Mouse (Mus musculus): Measurements from ENCODE around the gene Cttnbp2nl. TPM values are rescaled to one million over a fixed set of nuclear protein-coding genes. Genes with fewer than 3 reads are reported as not detected.

The Cttnbp2nl gene
- polyA plus RNA-seq, 1 experiment from 2014 or later, result 44.3 TPM

- WGBS, result 79% methylated on average over 6 of the region's 6 CpGs
- Histone ChIP-seq H3K27ac (replicated peaks; ENCODE audit: low read depth, low read length) (no peak overlapping the region), H3K27me3 (ENCODE audit: control insufficient read depth, insufficient read depth, low read length) (no peaks in the 10 kb centered on the region), H3K9me3 (replicated peaks; ENCODE audit: control insufficient read depth, low read length) (no peaks in the 10 kb centered on the region), H3K4me3 (ENCODE audit: low read depth, low read length) (no peak overlapping the region), H3K9ac (replicated peaks; ENCODE audit: low read length) (no peak overlapping the region), H3K36me3 (replicated peaks; ENCODE audit: control insufficient read depth, insufficient read depth, low read depth, low read length) (no peaks in the 10 kb centered on the region), H3K4me1 (ENCODE audit: control insufficient read depth, insufficient read depth, low read length) (no peaks in the 10 kb centered on the region), H3K4me2 (ENCODE audit: low read depth, low read length) (no peak overlapping the region)
- no peak for ATAC-seq (replicated peaks; ENCODE audit: insufficient number of reproducible peaks, low FRiP score, low TSS enrichment, low read depth)
- DNase-seq (ENCODE audit: low spot score), result no peak
Observed at GRCm38 (mm10) chr3:105018783-105019105, 34.2 kb downstream of the Cttnbp2nl start.

DNA sequence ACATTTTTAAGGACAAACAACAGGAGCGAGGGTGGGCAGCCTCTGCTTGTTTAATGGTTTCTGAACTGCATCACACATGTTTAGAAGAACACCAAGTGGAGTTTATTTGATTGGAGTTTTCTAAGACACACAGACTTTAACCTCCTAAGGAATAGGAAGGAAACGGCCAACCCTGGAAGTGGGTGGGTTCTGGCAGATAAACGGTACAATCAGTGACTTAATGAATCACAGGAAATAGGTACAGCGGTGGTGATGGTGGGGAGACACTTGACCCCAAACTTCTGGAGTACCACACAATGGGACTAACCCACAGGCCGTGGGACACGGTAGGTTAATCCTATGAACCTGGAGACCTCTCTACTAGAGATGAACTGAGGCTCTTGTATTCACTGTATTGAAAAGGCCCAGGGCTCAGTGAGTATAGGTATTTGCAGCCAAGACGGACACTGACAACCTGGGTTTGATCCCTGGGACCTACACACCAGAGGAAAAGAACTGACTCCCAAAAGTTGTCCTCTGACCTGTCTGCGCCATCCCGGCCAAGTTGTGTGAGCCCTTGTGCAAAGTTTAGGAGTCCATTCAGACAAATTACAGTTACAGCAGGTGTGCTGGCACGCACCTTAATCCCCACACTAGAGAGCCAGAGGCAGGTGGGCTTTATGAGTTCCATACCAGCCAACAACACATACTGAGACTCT lies 34.7 kb downstream of the Cttnbp2nl start:
- DNase-seq (ENCODE audit: low spot score) (no peak), ATAC-seq (replicated peaks; ENCODE audit: insufficient number of reproducible peaks, low FRiP score, low TSS enrichment, low read depth) (no peak)
- WGBS, result 80% methylated on average over 10 of the region's 10 CpGs
- no peaks in the 10 kb centered on the region for H3K4me1 ChIP-seq (ENCODE audit: control insufficient read depth, insufficient read depth, low read length)
- no peak overlapping the region for H3K27ac ChIP-seq (replicated peaks; ENCODE audit: low read depth, low read length)
- H3K9ac ChIP-seq (replicated peaks; ENCODE audit: low read length), result no peak overlapping the region
- H3K27me3 ChIP-seq (ENCODE audit: control insufficient read depth, insufficient read depth, low read length), result no peaks in the 10 kb centered on the region
- H3K9me3 ChIP-seq (replicated peaks; ENCODE audit: control insufficient read depth, low read length), result no peaks in the 10 kb centered on the region
- H3K4me2 ChIP-seq (ENCODE audit: low read depth, low read length), result no peak overlapping the region
- no peaks in the 10 kb centered on the region for H3K36me3 ChIP-seq (replicated peaks; ENCODE audit: control insufficient read depth, insufficient read depth, low read depth, low read length)
- H3K4me3 ChIP-seq (ENCODE audit: low read depth, low read length), result no peak overlapping the region

DNA sequence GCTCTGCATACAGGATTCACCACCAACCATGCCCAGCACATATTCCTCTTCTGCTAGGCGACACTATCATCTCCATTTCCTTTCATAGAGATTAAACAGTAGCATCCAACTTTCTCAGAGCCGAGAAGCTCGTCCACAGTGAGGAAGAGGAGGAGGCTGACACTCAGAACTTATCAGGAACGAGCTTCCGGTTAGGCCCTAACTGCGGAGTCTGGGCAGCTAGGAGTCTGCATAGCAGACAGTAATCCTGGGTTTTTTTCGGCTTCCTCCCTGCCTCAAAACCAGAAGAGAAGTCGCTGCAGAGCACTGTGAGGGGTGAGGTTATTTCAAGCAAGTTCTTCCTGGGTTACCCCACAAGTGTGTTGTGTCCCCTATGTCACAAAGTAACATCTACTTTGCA lies 35.6 kb downstream of the Cttnbp2nl start:
- no peak overlapping the region for H3K27ac ChIP-seq (replicated peaks; ENCODE audit: low read depth, low read length)
- H3K4me1 ChIP-seq (ENCODE audit: control insufficient read depth, insufficient read depth, low read length), result no peaks in the 10 kb centered on the region
- no peaks in the 10 kb centered on the region for H3K9me3 ChIP-seq (replicated peaks; ENCODE audit: control insufficient read depth, low read length)
- H3K27me3 ChIP-seq (ENCODE audit: control insufficient read depth, insufficient read depth, low read length), result no peaks in the 10 kb centered on the region
- H3K4me2 ChIP-seq (ENCODE audit: low read depth, low read length), result no peak overlapping the region
- DNase-seq (ENCODE audit: low spot score) (no peak), ATAC-seq (replicated peaks; ENCODE audit: insufficient number of reproducible peaks, low FRiP score, low TSS enrichment, low read depth) (no peak)
- H3K4me3 ChIP-seq (ENCODE audit: low read depth, low read length), result no peak overlapping the region
- no peaks in the 10 kb centered on the region for H3K36me3 ChIP-seq (replicated peaks; ENCODE audit: control insufficient read depth, insufficient read depth, low read depth, low read length)
- WGBS, result 83% methylated on average over 8 of the region's 8 CpGs
- no peak overlapping the region for H3K9ac ChIP-seq (replicated peaks; ENCODE audit: low read length)

DNA sequence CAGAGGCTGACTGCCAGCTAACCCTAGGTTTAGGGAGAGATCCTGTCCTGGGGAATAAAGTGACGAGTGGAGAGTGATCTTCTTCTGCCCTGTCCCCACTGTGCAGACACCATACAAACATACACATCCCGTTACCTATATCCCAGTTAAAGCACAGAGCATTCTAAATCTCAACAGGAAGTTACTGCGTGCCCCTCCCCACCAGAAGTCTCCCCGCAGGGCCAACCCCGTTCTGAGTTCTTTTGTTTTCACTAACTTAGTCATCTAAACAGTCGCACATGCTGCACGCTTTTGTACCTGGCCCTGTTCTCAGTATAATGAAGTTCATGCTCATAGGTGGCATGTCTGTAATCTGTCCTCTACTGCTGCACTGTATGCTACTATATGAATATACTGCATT lies 36.7 kb downstream of the Cttnbp2nl start:
- H3K4me3 ChIP-seq (ENCODE audit: low read depth, low read length), result no peak overlapping the region
- DNase-seq (ENCODE audit: low spot score) (no peak), ATAC-seq (replicated peaks; ENCODE audit: insufficient number of reproducible peaks, low FRiP score, low TSS enrichment, low read depth) (no peak)
- no peak overlapping the region for H3K27ac ChIP-seq (replicated peaks; ENCODE audit: low read depth, low read length)
- WGBS, result 76% methylated on average over 7 of the region's 7 CpGs
- no peak overlapping the region for H3K9ac ChIP-seq (replicated peaks; ENCODE audit: low read length)
- H3K36me3 ChIP-seq (replicated peaks; ENCODE audit: control insufficient read depth, insufficient read depth, low read depth, low read length), result no peaks in the 10 kb centered on the region
- H3K27me3 ChIP-seq (ENCODE audit: control insufficient read depth, insufficient read depth, low read length), result no peaks in the 10 kb centered on the region
- no peak overlapping the region for H3K4me2 ChIP-seq (ENCODE audit: low read depth, low read length)
- H3K4me1 ChIP-seq (ENCODE audit: control insufficient read depth, insufficient read depth, low read length), result no peaks in the 10 kb centered on the region
- H3K9me3 ChIP-seq (replicated peaks; ENCODE audit: control insufficient read depth, low read length), result no peaks in the 10 kb centered on the region

- ATAC-seq (replicated peaks; ENCODE audit: insufficient number of reproducible peaks, low FRiP score, low TSS enrichment, low read depth), result no peak
- Histone ChIP-seq H3K27me3 (ENCODE audit: control insufficient read depth, insufficient read depth, low read length) (no peaks in the 10 kb centered on the region), H3K36me3 (replicated peaks; ENCODE audit: control insufficient read depth, insufficient read depth, low read depth, low read length) (peaks cover 4% of the 10 kb centered on the region), H3K9me3 (replicated peaks; ENCODE audit: control insufficient read depth, low read length) (no peaks in the 10 kb centered on the region), H3K4me2 (ENCODE audit: low read depth, low read length) (no peak overlapping the region), H3K4me3 (ENCODE audit: low read depth, low read length) (no peak overlapping the region), H3K9ac (replicated peaks; ENCODE audit: low read length) (no peak overlapping the region), H3K27ac (replicated peaks; ENCODE audit: low read depth, low read length) (no peak overlapping the region), H3K4me1 (ENCODE audit: control insufficient read depth, insufficient read depth, low read length) (no peaks in the 10 kb centered on the region)
- DNase-seq (ENCODE audit: low spot score), result no peak
- WGBS, result 79% methylated on average over 2 of the region's 2 CpGs
Observed at GRCm38 (mm10) chr3:105014908-105015307, 38.0 kb downstream of the Cttnbp2nl start.

DNA sequence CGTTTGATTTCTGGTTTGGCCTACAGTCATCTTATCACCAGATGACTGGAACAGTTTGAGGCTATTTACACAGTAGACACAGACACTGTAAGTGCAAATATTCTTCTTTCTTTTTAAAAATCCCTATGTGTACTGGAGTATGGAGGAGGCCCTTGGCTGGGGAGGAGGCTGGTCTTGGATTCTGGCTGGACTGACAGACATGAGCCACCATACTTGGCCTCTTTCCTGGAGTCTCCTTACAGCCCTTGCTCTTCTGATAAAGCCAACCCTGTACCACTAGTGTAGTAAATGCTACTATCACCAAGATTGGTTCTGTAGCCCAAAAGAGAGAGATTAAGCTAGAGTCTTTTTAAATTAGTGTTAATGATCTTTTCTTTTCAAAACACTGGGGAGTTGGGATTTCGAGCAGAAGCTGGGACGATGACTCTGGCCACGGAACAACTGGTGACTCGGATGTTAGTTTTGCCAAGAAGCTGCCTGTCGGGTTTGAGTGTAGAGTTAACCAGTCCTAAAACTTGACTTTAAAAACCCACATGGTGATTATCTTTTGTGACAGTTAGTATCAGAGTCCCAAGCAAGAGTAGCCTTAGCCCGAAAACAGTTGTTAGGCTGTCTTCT lies 40.1 kb downstream of the Cttnbp2nl start:
- no peak overlapping the region for H3K4me2 ChIP-seq (ENCODE audit: low read depth, low read length)
- ATAC-seq (replicated peaks; ENCODE audit: insufficient number of reproducible peaks, low FRiP score, low TSS enrichment, low read depth) (no peak), DNase-seq (ENCODE audit: low spot score) (no peak)
- H3K27me3 ChIP-seq (ENCODE audit: control insufficient read depth, insufficient read depth, low read length), result no peaks in the 10 kb centered on the region
- H3K27ac ChIP-seq (replicated peaks; ENCODE audit: low read depth, low read length), result no peak overlapping the region
- peaks cover 7% of the 10 kb centered on the region for H3K36me3 ChIP-seq (replicated peaks; ENCODE audit: control insufficient read depth, insufficient read depth, low read depth, low read length)
- H3K9ac ChIP-seq (replicated peaks; ENCODE audit: low read length), result no peak overlapping the region
- no peaks in the 10 kb centered on the region for H3K4me1 ChIP-seq (ENCODE audit: control insufficient read depth, insufficient read depth, low read length)
- no peaks in the 10 kb centered on the region for H3K9me3 ChIP-seq (replicated peaks; ENCODE audit: control insufficient read depth, low read length)
- WGBS, result 96% methylated on average over 7 of the region's 7 CpGs
- no peak overlapping the region for H3K4me3 ChIP-seq (ENCODE audit: low read depth, low read length)

DNA sequence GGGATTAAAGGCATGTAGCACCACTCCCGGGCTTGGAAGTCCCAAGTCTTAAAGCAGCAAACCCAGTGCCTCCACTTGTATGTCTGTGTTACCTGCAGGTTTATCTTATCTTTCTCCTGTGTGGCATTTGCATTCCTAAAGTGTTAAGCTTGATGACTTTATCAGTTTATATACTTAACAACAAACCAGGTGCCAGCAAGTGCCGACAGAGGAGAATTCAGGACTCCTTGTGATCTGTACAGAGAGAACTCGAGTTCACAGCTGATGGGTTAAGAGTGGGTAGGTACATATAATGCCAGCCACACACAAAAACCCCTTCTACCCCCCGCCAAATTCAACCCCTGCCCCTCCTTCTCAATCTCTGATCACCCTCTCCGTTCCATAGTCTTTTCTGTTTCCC lies 41.1 kb downstream of the Cttnbp2nl start:
- Histone ChIP-seq H3K27ac (replicated peaks; ENCODE audit: low read depth, low read length) (no peak overlapping the region), H3K4me1 (ENCODE audit: control insufficient read depth, insufficient read depth, low read length) (no peaks in the 10 kb centered on the region), H3K4me3 (ENCODE audit: low read depth, low read length) (no peak overlapping the region), H3K9me3 (replicated peaks; ENCODE audit: control insufficient read depth, low read length) (no peaks in the 10 kb centered on the region), H3K36me3 (replicated peaks; ENCODE audit: control insufficient read depth, insufficient read depth, low read depth, low read length) (peaks cover 7% of the 10 kb centered on the region), H3K27me3 (ENCODE audit: control insufficient read depth, insufficient read depth, low read length) (no peaks in the 10 kb centered on the region), H3K9ac (replicated peaks; ENCODE audit: low read length) (no peak overlapping the region), H3K4me2 (ENCODE audit: low read depth, low read length) (no peak overlapping the region)
- 92% methylated on average over 5 of the region's 5 CpGs for WGBS
- DNase-seq (ENCODE audit: low spot score) (no peak), ATAC-seq (replicated peaks; ENCODE audit: insufficient number of reproducible peaks, low FRiP score, low TSS enrichment, low read depth) (no peak)

DNA sequence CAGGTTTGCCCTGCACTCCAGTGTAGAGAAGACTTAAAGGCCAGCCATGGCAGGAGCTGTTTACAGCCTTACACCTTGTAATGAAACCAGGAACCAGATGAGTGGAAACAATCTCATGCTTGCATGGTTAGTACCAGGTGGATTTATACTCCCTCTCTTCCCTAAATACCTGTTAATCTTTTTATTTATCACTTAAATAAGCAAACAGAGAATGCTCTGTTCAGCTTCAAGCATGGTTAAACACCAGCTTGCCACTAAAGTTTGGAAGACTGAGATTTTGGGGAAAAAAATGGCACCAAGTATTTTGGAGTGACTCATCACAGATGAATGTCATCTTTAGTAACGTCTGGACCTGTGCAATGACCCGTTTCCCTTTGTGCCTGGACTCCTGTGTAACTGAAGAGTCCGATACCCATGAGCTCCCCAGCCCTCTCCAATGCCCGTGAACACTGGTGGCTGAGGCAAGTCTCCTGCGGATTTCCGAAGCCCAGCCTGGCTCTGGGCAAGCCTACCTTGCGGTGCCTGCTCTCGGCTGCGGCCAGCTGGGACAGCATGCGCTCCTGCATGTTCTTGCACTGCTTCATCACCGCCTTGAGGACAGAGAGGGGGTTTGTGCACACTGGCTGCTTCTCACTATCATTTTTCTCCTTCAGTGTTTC lies 42.1 kb downstream of the Cttnbp2nl start:
- H3K27me3 ChIP-seq (ENCODE audit: control insufficient read depth, insufficient read depth, low read length), result no peaks in the 10 kb centered on the region
- no peak for DNase-seq (ENCODE audit: low spot score)
- WGBS, result 89% methylated on average over 11 of the region's 11 CpGs
- H3K36me3 ChIP-seq (replicated peaks; ENCODE audit: control insufficient read depth, insufficient read depth, low read depth, low read length), result peaks cover 7% of the 10 kb centered on the region
- H3K4me3 ChIP-seq (ENCODE audit: low read depth, low read length), result no peak overlapping the region
- no peak overlapping the region for H3K9ac ChIP-seq (replicated peaks; ENCODE audit: low read length)
- no peak overlapping the region for H3K27ac ChIP-seq (replicated peaks; ENCODE audit: low read depth, low read length)
- no peaks in the 10 kb centered on the region for H3K4me1 ChIP-seq (ENCODE audit: control insufficient read depth, insufficient read depth, low read length)
- no peaks in the 10 kb centered on the region for H3K9me3 ChIP-seq (replicated peaks; ENCODE audit: control insufficient read depth, low read length)
- H3K4me2 ChIP-seq (ENCODE audit: low read depth, low read length), result no peak overlapping the region
- no peak for ATAC-seq (replicated peaks; ENCODE audit: insufficient number of reproducible peaks, low FRiP score, low TSS enrichment, low read depth)
